ENCODE assay signal across 8 mouse cellular contexts in the genomic region with DNA sequence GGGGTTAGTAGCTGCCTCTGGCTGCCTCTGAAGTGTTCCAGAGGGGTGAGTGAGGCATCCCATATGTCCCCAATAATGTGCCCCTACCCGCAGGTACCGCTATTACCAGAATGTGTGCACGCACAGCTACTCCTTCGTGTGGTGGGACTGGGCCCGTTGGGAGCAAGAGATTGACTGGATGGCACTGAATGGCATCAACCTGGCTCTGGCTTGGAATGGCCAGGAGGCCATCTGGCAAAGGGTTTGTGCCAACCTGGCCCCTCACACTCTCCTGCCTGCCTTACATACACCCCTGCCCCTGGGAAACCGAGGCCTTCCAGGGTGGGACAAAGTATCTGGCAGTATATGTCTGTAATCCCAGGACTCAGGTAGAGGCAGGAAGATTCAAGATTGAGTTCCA. TPM values are rescaled to one million over a fixed set of nuclear protein-coding genes. Genes with fewer than 3 reads are reported as not detected.
DNase-seq lines count a peak whose midpoint lies in the region; ATAC-seq lines count a peak whose summit lies in the region.

No protein-coding gene starts in this region.

- H3K9ac ChIP-seq in kidney, embryonic 15.5 days, result peak overlapping the region; percentile 74; the same call in 1 of the 2 replicates
- no peak overlapping the region for H3K9ac ChIP-seq in embryonic facial prominence, embryonic 11.5 days (replicated peaks; ENCODE audit: low read length)
- H3K9ac ChIP-seq in forebrain, embryonic 16.5 days (replicated peaks; ENCODE audit: low read depth, low read length), result peak overlapping the region; percentile 88

- no peak for ATAC-seq in kidney, embryonic 15.5 days (replicated peaks; ENCODE audit: low FRiP score)
- no peak for ATAC-seq in embryonic facial prominence, embryonic 11.5 days (replicated peaks; ENCODE audit: insufficient number of reproducible peaks, low FRiP score, low TSS enrichment, low read depth)
- ATAC-seq in forebrain, embryonic 16.5 days, result no peak
- ATAC-seq in frontal cortex, adult (ENCODE audit: low TSS enrichment), result no peak

- no peaks in the 10 kb centered on the region for H3K9me3 ChIP-seq in kidney, embryonic 15.5 days (replicated peaks)
- no peaks in the 10 kb centered on the region for H3K9me3 ChIP-seq in embryonic facial prominence, embryonic 11.5 days (replicated peaks; ENCODE audit: control insufficient read depth, low read length)
- no peaks in the 10 kb centered on the region for H3K9me3 ChIP-seq in forebrain, embryonic 16.5 days (ENCODE audit: control insufficient read depth, low read length)
- no peaks in the 10 kb centered on the region for H3K9me3 ChIP-seq in midbrain, embryonic 10.5 days (replicated peaks)

- 77% methylated on average over 6 of the region's 6 CpGs for WGBS in kidney, embryonic 15.5 days
- WGBS in embryonic facial prominence, embryonic 11.5 days, result 69% methylated on average over 6 of the region's 6 CpGs
- 64% methylated on average over 6 of the region's 6 CpGs for WGBS in forebrain, embryonic 16.5 days
- 77% methylated on average over 6 of the region's 6 CpGs for WGBS in midbrain, embryonic 10.5 days

- no peak overlapping the region for H3K27ac ChIP-seq in kidney, embryonic 15.5 days
- no peak overlapping the region for H3K27ac ChIP-seq in embryonic facial prominence, embryonic 11.5 days (replicated peaks; ENCODE audit: low read depth, low read length)
- no peak overlapping the region for H3K27ac ChIP-seq in forebrain, embryonic 16.5 days (ENCODE audit: low read length)
- H3K27ac ChIP-seq in midbrain, embryonic 10.5 days (replicated peaks), result no peak overlapping the region

- H3K4me3 ChIP-seq in kidney, embryonic 15.5 days (replicated peaks), result peak overlapping the region; percentile 68
- H3K4me3 ChIP-seq in embryonic facial prominence, embryonic 11.5 days (ENCODE audit: low read depth, low read length), result peak overlapping the region; percentile 81; the same call in 1 of the 2 replicates
- H3K4me3 ChIP-seq in forebrain, embryonic 16.5 days (replicated peaks; ENCODE audit: low read length), result no peak overlapping the region
- peak overlapping the region; percentile 75 for H3K4me3 ChIP-seq in midbrain, embryonic 10.5 days

- H3K4me2 ChIP-seq in kidney, embryonic 15.5 days, result peak overlapping the region; percentile 98
- no peak overlapping the region for H3K4me2 ChIP-seq in embryonic facial prominence, embryonic 11.5 days (ENCODE audit: low read depth, low read length)
- H3K4me2 ChIP-seq in forebrain, embryonic 16.5 days (ENCODE audit: low read length), result peak overlapping the region; percentile 93

- DNase-seq in kidney, postnatal 25 days, result no peak
- no peak for DNase-seq in embryonic facial prominence, embryonic 11.5 days (ENCODE audit: low spot score)
- DNase-seq in midbrain, embryonic 10.5 days (ENCODE audit: low spot score), result no peak
- no peak for DNase-seq in frontal cortex, postnatal 14 days (ENCODE audit: low spot score in 2 of 2)
- no peak for DNase-seq in left cerebral cortex, adult 18-20 months (ENCODE audit: low spot score in 2 of 2)

- H3K27me3 ChIP-seq in kidney, embryonic 15.5 days, result peaks cover 13% of the 10 kb centered on the region; the same call in 1 of the 2 replicates
- 0 out of 2 replicates have a peak, but pooled peaks cover 2% of the 10 kb centered on the region for H3K27me3 ChIP-seq in embryonic facial prominence, embryonic 11.5 days (ENCODE audit: control insufficient read depth, insufficient read depth, low read length)
- H3K27me3 ChIP-seq in forebrain, embryonic 16.5 days (replicated peaks; ENCODE audit: control insufficient read depth, insufficient read depth, low read length), result no peaks in the 10 kb centered on the region
- H3K27me3 ChIP-seq in midbrain, embryonic 10.5 days (ENCODE audit: low read depth, poor library complexity, severe bottlenecking), result peaks cover 45% of the 10 kb centered on the region

- peaks cover 29% of the 10 kb centered on the region for H3K4me1 ChIP-seq in kidney, embryonic 15.5 days
- no peaks in the 10 kb centered on the region for H3K4me1 ChIP-seq in embryonic facial prominence, embryonic 11.5 days (ENCODE audit: control insufficient read depth, insufficient read depth, low read length)
- H3K4me1 ChIP-seq in forebrain, embryonic 16.5 days (replicated peaks; ENCODE audit: control insufficient read depth, insufficient read depth, low read length), result peaks cover 22% of the 10 kb centered on the region
- H3K4me1 ChIP-seq in midbrain, embryonic 10.5 days, result peaks cover 31% of the 10 kb centered on the region

- no peaks in the 10 kb centered on the region for H3K36me3 ChIP-seq in kidney, embryonic 15.5 days
- H3K36me3 ChIP-seq in embryonic facial prominence, embryonic 11.5 days (replicated peaks; ENCODE audit: control insufficient read depth, insufficient read depth, low read depth, low read length), result no peaks in the 10 kb centered on the region
- H3K36me3 ChIP-seq in forebrain, embryonic 16.5 days (ENCODE audit: control insufficient read depth, insufficient read depth), result no peaks in the 10 kb centered on the region
- no peaks in the 10 kb centered on the region for H3K36me3 ChIP-seq in midbrain, embryonic 10.5 days

RNA-seq across cellular contexts. Expression of a gene that starts 1.2 kb away (rescaled TPM):
- 16.8 TPM in 2 replicates for polyA plus RNA-seq in kidney, embryonic 15.5 days (2015; fragmentation: Nextera tagmentation; extraction: Ambion mirVana)
- polyA plus RNA-seq in embryonic facial prominence, embryonic 11.5 days (2014; fragmentation: Nextera tagmentation; extraction: Ambion mirVana), result 3.5 and 5.9 TPM in 2 replicates
- 7.1 and 8.0 TPM in 2 replicates for polyA plus RNA-seq in forebrain, embryonic 16.5 days (2015; fragmentation: Nextera tagmentation; extraction: Ambion mirVana)
- 10.0 and 11.6 TPM in 2 replicates for polyA plus RNA-seq in midbrain, embryonic 10.5 days (2016; fragmentation: Nextera tagmentation; extraction: Ambion mirVana)
- total RNA-seq in left cerebral cortex, adult 18-20 months (2021), result 1 to 10 TPM; 7.0 to 7.9 TPM

RNA-seq across cellular contexts. Expression of a gene that starts 7.2 kb away (rescaled TPM):
- 0.19 and 0.24 TPM in 2 replicates for polyA plus RNA-seq in kidney, embryonic 15.5 days (2015; fragmentation: Nextera tagmentation; extraction: Ambion mirVana)
- not detected in 2 replicates for polyA plus RNA-seq in embryonic facial prominence, embryonic 11.5 days (2014; fragmentation: Nextera tagmentation; extraction: Ambion mirVana)
- 0.25 and 0.30 TPM in 2 replicates for polyA plus RNA-seq in forebrain, embryonic 16.5 days (2015; fragmentation: Nextera tagmentation; extraction: Ambion mirVana)
- polyA plus RNA-seq in midbrain, embryonic 10.5 days (2016; fragmentation: Nextera tagmentation; extraction: Ambion mirVana), result 0.12 TPM in 1 of 2 replicates, not detected in the other
- under 1 TPM; 0.59 to 0.91 TPM for total RNA-seq in left cerebral cortex, adult 18-20 months (2021)

RNA-seq across cellular contexts. Expression of a gene that starts 11.4 kb away (rescaled TPM):
- 46.3 and 46.7 TPM in 2 replicates for polyA plus RNA-seq in kidney, embryonic 15.5 days (2015; fragmentation: Nextera tagmentation; extraction: Ambion mirVana)
- 44.9 and 58.1 TPM in 2 replicates for polyA plus RNA-seq in embryonic facial prominence, embryonic 11.5 days (2014; fragmentation: Nextera tagmentation; extraction: Ambion mirVana)
- polyA plus RNA-seq in forebrain, embryonic 16.5 days (2015; fragmentation: Nextera tagmentation; extraction: Ambion mirVana), result 45.9 and 48.1 TPM in 2 replicates
- 57.5 TPM in 2 replicates for polyA plus RNA-seq in midbrain, embryonic 10.5 days (2016; fragmentation: Nextera tagmentation; extraction: Ambion mirVana)
- 10 to 100 TPM; 22.5 to 24.6 TPM for total RNA-seq in left cerebral cortex, adult 18-20 months (2021)

RNA-seq across cellular contexts. Expression of a gene that starts 16.1 kb away (rescaled TPM):
- polyA plus RNA-seq in kidney, embryonic 15.5 days (2015; fragmentation: Nextera tagmentation; extraction: Ambion mirVana), result 44.9 and 46.9 TPM in 2 replicates
- polyA plus RNA-seq in embryonic facial prominence, embryonic 11.5 days (2014; fragmentation: Nextera tagmentation; extraction: Ambion mirVana), result 45.7 and 47.9 TPM in 2 replicates
- 94.6 and 102 TPM in 2 replicates for polyA plus RNA-seq in forebrain, embryonic 16.5 days (2015; fragmentation: Nextera tagmentation; extraction: Ambion mirVana)
- polyA plus RNA-seq in midbrain, embryonic 10.5 days (2016; fragmentation: Nextera tagmentation; extraction: Ambion mirVana), result 42.7 and 49.1 TPM in 2 replicates
- total RNA-seq in left cerebral cortex, adult 18-20 months (2021), result 10 to 100 TPM; 39.5 to 46.6 TPM

RNA-seq across cellular contexts. Expression of a gene that starts 24.2 kb away (rescaled TPM):
- polyA plus RNA-seq in kidney, embryonic 15.5 days (2015; fragmentation: Nextera tagmentation; extraction: Ambion mirVana), result 37.3 and 38.0 TPM in 2 replicates
- polyA plus RNA-seq in embryonic facial prominence, embryonic 11.5 days (2014; fragmentation: Nextera tagmentation; extraction: Ambion mirVana), result 61.2 and 62.4 TPM in 2 replicates
- polyA plus RNA-seq in forebrain, embryonic 16.5 days (2015; fragmentation: Nextera tagmentation; extraction: Ambion mirVana), result 37.3 and 43.6 TPM in 2 replicates
- 74.3 and 77.3 TPM in 2 replicates for polyA plus RNA-seq in midbrain, embryonic 10.5 days (2016; fragmentation: Nextera tagmentation; extraction: Ambion mirVana)
- total RNA-seq in left cerebral cortex, adult 18-20 months (2021), result 1 to 10 TPM; 3.0 to 3.6 TPM
